Mouse (Mus musculus) left cerebral cortex, adult 2 months (tissue): Measurements from ENCODE around the gene Bcl3. TPM values are rescaled to one million over a fixed set of nuclear protein-coding genes. Genes with fewer than 3 reads are reported as not detected.

Experiments used
- DNase-seq, 2 experiments: peaks; one replicate each; pipeline ENCODE4 v3.0.0; 2021 to 2022; ENCODE audit warnings: low spot score in 2 of 2, mixed read lengths in 1 of 2; ENCODE audit errors: extremely low spot score in 1 of 2
- H3K27ac ChIP-seq: fragments of 200-600 bp; 2 replicates; pipeline ENCODE4 v1.8.1; 2022
- H3K4me3 ChIP-seq: fragments of 200-600 bp; 2 replicates; pipeline ENCODE4 v1.8.1; 2022
- CTCF ChIP-seq: fragments of 200-600 bp; IDR thresholded peaks from 2 replicates; pipeline ENCODE4 v1.8.1; 2022; ENCODE audit warnings: antibody characterized with exemption, mild to moderate bottlenecking, moderate library complexity
- intact Hi-C: fragments of 180-260 bp; cut with DNase I; formaldehyde crosslinking; loops from one replicate; pipeline ENCODE4 v1.15.1; 2025
- total RNA-seq, 2 experiments: library from RNA; stranded (reverse); gene quantifications; 2 replicates each; pipeline ENCODE4 v1.2.3; 2021

Gene Bcl3
- total RNA-seq, 2 experiments from 2014 or later: 0.56 to 0.77 TPM

GRCm38 (mm10) chr7:19851858-19852570 is 29.4 kb upstream of the Bcl3 start, which contains the start of gene Gm19345:
Gm19345 (plus strand) TSS chr7:19852003.
- intact Hi-C loops: no loop called here
- peak within 1 kb of the TSS; percentile 47 for H3K4me3 ChIP-seq
- H3K27ac ChIP-seq: no peak within 1 kb of the TSS
- peak; percentile 39 for DNase-seq
- TF ChIP-seq CTCF: no peak

GRCm38 (mm10) chr7:19844521-19845171 is 22.1 kb upstream of the Bcl3 start:
- intact Hi-C loops: no loop called here
- no peak for TF ChIP-seq CTCF
- H3K27ac ChIP-seq: no peak overlapping the region
- H3K4me3 ChIP-seq: no peak overlapping the region
- DNase-seq: no peak

GRCm38 (mm10) chr7:19843561-19843960 is 21.0 kb upstream of the Bcl3 start:
- Histone ChIP-seq H3K4me3 (no peak overlapping the region), H3K27ac (no peak overlapping the region)
- peak; percentile 98 for TF ChIP-seq CTCF
- DNase-seq: peak; percentile 51 to 54
- intact Hi-C loops: loop anchor here (1.0 kb wide), 2 partner anchors 40 to 93 kb away; partner anchors contain the start of gene Nectin2

- no peak for TF ChIP-seq CTCF
- H3K27ac ChIP-seq: no peak overlapping the region
- DNase-seq: no peak
- intact Hi-C loops: loop anchor here (1.0 kb wide), 2 partner anchors 40 to 93 kb away; partner anchors contain the start of gene Nectin2
- no peak overlapping the region for H3K4me3 ChIP-seq
Measured at GRCm38 (mm10) chr7:19842885-19843504, 20.4 kb upstream of the Bcl3 start.

GRCm38 (mm10) chr7:19841686-19842413 is 19.3 kb upstream of the Bcl3 start:
- no peak for DNase-seq
- Histone ChIP-seq H3K27ac (no peak overlapping the region), H3K4me3 (no peak overlapping the region)
- no peak for TF ChIP-seq CTCF
- intact Hi-C loops: no loop called here

- DNase-seq: no peak
- no peak for TF ChIP-seq CTCF
- intact Hi-C loops: no loop called here
- Histone ChIP-seq H3K4me3 (no peak overlapping the region), H3K27ac (no peak overlapping the region)
Measured at GRCm38 (mm10) chr7:19840936-19841335, 18.4 kb upstream of the Bcl3 start.

GRCm38 (mm10) chr7:19840371-19840770 is 17.8 kb upstream of the Bcl3 start:
- no peak for TF ChIP-seq CTCF
- intact Hi-C loops: no loop called here
- Histone ChIP-seq H3K27ac (no peak overlapping the region), H3K4me3 (no peak overlapping the region)
- DNase-seq: no peak

GRCm38 (mm10) chr7:19836843-19837242 is 14.3 kb upstream of the Bcl3 start:
- intact Hi-C loops: no loop called here
- no peak for TF ChIP-seq CTCF

GRCm38 (mm10) chr7:19834055-19834454 is 11.5 kb upstream of the Bcl3 start:
- TF ChIP-seq CTCF: peak; percentile 7; the same call in 1 of the 2 replicates
- intact Hi-C loops: no loop called here
- Histone ChIP-seq H3K4me3 (no peak overlapping the region), H3K27ac (no peak overlapping the region)
- DNase-seq: no peak

More at GRCm38 (mm10) chr7:19836843-19837242, 14.3 kb upstream of the Bcl3 start:
- H3K27ac ChIP-seq: no peak overlapping the region
- DNase-seq: no peak
- H3K4me3 ChIP-seq: no peak overlapping the region

GRCm38 (mm10) chr7:19831837-19832236 is 9.3 kb upstream of the Bcl3 start:
- intact Hi-C loops: no loop called here
- TF ChIP-seq CTCF: no peak

GRCm38 (mm10) chr7:19830682-19831156 is 8.1 kb upstream of the Bcl3 start:
- peak in 1 of 2 experiments; percentile 25 for DNase-seq
- H3K4me3 ChIP-seq: no peak overlapping the region
- intact Hi-C loops: no loop called here
- no peak for TF ChIP-seq CTCF
- no peak overlapping the region for H3K27ac ChIP-seq

More at GRCm38 (mm10) chr7:19831837-19832236, 9.3 kb upstream of the Bcl3 start:
- DNase-seq: no peak
- H3K4me3 ChIP-seq: no peak overlapping the region
- no peak overlapping the region for H3K27ac ChIP-seq
